Mouse (Mus musculus): ENCODE results near the gene Poldip3. TPM values are rescaled to one million over a fixed set of nuclear protein-coding genes. Genes with fewer than 3 reads are reported as not detected.

The Poldip3 gene
- total RNA-seq, 2 experiments from 2014 or later: 90.1 to 93.9 TPM

DNA sequence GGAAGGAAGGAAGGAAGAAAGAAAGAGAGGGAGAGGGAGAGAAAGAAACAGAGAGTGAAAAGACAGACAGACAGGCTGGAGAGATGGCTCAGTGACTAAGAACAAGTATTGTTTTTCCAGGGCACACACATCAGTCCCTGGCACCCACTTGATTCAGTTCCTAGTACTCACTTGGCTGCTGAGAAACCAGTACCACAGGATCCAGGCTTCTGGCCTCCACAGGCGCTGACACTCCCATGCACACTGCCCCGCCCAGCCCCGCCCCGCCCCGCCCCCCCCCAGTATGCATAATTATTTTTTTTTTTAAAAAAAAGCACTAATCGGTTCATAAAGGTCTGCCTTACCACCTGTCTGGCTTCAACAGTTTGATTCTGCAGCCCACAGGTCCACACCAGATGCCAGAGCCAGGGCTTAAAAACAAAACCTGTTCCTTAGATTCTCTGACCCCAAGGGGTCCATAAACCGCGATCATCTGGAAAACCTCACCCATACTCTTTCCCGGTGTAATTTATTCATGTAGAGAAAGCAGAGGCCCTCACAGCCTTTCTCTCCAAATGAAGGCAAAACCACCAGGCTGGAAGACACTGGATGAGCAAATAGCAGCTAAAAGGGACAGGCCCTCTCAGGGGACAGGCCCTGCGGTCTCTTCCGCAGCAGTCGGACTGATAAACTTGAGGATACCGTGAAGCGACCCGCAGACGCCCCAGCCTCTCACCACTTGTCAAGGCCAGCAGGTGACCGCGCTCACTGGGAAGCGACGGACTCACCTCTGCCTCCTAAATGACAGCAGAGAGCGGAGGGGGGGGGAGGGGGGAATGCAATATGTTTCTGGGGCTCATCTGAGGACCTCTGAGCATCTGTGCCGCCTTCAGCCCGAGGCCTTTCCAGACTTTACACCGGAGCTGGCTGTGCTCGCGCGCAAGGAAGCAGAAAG, 60.4 kb downstream of the Poldip3 start:
- DNase-seq (ENCODE audit: low spot score in 2 of 2): no peak

DNA sequence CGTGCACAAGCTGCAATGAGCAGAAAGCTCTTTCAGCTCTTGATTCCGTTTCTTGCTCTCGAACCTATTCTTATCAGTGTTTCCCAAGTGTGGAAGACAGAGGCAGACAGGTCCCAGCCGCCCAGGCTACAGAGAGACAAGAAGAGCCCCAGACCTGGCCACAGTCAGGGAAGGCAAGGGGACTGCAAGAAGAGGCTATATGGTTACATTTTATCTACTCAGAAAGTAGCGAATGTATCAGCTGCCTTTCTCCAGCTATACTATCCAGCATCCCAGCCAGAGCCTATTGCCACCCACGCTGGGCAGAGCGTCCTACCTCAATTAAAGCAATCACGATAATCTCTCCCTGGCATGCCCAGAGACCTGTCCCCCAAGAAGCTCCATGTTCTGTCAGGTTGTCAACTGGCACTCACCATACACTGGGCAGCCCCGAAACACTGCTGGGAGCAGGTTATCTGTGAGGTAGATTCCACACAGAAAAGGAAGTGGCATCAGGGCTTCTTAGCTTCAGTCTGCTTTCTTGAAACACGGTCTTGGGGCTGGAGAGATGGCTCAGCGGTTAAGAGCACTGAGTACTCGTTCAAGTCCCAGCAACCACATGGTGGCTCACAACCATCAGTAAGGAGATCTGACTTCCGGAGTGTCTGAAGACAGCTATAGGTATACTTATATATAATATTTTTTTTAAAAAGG, 62.4 kb downstream of the Poldip3 start:
- DNase-seq (ENCODE audit: low spot score in 2 of 2): no peak

DNA sequence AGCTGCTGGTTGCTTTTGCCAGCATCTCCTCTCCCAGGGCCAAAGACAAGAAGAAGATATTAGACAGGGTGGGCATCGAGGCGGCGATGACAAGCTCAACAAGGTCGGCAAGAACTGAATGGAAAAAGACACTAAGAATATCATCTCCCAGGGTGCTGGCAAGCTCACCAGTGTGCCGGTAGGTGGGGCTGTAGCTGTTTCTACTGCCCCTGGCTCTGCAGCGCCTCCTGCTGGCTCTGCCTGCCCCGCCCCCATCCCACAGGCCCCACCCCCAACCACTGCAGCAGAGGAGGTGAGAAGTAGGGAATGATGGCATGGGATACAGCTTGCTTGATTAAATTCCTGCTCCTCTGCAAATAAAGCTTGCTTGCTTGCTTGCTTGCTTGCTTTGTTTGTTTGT, 63.3 kb downstream of the Poldip3 start:
- peak in 1 of 2 experiments; percentile 31 for DNase-seq (ENCODE audit: low spot score in 2 of 2)

DNA sequence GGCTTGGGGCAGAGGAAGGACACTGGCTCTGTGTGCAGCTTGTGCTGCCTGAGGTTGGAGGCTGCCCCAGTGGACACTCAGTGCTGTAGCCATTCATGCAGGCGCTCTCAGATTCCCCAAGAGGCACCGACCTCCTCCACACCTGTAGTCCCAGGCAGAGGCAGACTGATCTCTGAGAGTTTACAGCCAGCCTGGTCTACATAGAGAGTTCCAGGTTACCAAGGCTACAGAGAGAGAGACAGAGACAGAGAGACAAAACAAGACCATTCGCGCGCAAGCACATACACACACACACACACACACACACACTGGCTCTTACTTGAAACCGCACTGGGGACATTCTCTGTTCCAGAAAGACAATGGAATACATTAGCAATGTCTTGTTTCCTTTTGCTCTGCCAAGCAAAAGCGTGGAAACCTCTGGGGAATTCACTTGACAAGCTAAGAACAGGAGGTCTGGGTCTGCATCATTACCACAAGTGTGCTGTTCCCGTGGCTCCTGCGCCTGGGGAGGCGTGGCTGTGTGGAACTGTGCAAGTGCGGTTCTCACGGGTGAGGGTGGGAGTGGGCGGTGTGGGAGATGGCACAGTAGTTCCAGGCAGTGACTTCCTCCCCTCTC, 65.1 kb downstream of the Poldip3 start:
- DNase-seq (ENCODE audit: low spot score in 2 of 2): peak in 1 of 2 experiments; percentile 54

DNA sequence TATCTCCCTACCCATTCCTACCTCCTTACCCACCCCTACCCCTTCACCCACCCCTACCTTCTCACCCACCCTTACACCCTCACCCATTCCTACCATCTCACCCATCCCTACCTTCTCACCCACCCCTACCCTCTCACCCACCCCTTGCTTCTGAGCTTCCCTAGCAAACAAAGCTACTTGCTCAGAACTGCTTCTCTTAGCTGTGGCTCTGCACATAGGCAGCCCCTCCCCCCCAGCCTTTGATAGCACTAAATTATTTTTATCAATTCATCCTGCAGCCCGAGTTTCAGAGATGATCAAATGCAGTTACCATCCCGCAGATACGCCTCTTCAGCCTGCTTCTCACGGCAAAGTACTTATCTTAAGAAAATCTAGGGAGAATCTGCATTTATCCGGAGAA, 65.7 kb downstream of the Poldip3 start:
- DNase-seq (ENCODE audit: low spot score in 2 of 2): peak in 1 of 2 experiments; percentile 49

Other genes starting within 250 kb of the Poldip3 start
- 100 to 1,000 TPM; 238 to 241 TPM for gene Tcf20, start 161.5 kb downstream of the Poldip3 start, total RNA-seq (2021)
- 1 to 10 TPM; 2.2 to 2.3 TPM for gene Nfam1, start 116.1 kb downstream of the Poldip3 start, total RNA-seq (2021)
- 10 to 100 TPM in 1 of 2 experiments, 1 to 10 TPM in 1; 8.5 to 10.6 TPM for gene Serhl, start 59.9 kb downstream of the Poldip3 start, total RNA-seq (2021)
- 100 to 1,000 TPM; 163 to 164 TPM for gene Rrp7a, start 26.6 kb downstream of the Poldip3 start, total RNA-seq (2021)
- 10 to 100 TPM; 71.2 to 71.5 TPM for gene Cyb5r3, start 23.2 kb upstream of the Poldip3 start, total RNA-seq (2021)
- gene A4galt, start 102.4 kb upstream of the Poldip3 start, total RNA-seq (2021): 1 to 10 TPM; 3.0 to 3.5 TPM
- 10 to 100 TPM; 19.1 to 20.1 TPM for gene Arfgap3, start 200.9 kb upstream of the Poldip3 start, total RNA-seq (2021)

Measured in layer of hippocampus, adult 18-20 months (tissue).